Comparison of ENCODE assay signal across 11 mouse cellular contexts in genomic region chr1:183820555-183820954, GRCm38 (mm10).
A peak's percentile ranks its signal among the peaks of the same experiment; 100 is the strongest.
DNase-seq lines count a peak whose midpoint lies in the region.
"Had no signal": no experiment of that assay in that cellular context is flagged by ENCODE, and none has a peak within 500 bp of the region (broad histone marks: within the 10 kb centered on the region; RNA-seq: fewer than 3 reads in every experiment).

No protein-coding gene starts in this region.

- DNase-seq in cerebellum, postnatal 10 days = peak; percentile 28 to 31
- no peak for DNase-seq in cerebellum, adult 18-20 months
- DNase-seq in layer of hippocampus, postnatal 36 days = peak; percentile 2 to 3
- DNase-seq in layer of hippocampus, adult 9-10 months (ENCODE audit: low spot score) = no peak
- peak; percentile 43 for DNase-seq in NIH3T3 (ENCODE audit: low read depth)
- DNase-seq in frontal cortex, postnatal 14 days (ENCODE audit: low spot score in 2 of 2) = peak; percentile 6 to 17
- no peak for DNase-seq in gastrocnemius, postnatal 4 days (ENCODE audit: low spot score in 2 of 2)
- no peak for DNase-seq in gastrocnemius, postnatal 14 days
- DNase-seq: cerebellum, postnatal 36 days; gastrocnemius, postnatal 25 days; kidney, adult 8-10 months had no signal

- intact Hi-C loops in gastrocnemius, postnatal 14 days (cut with DNase I; ENCODE audit: low total_unique reads) = no loop called here

Comparison
In these comparisons a context has a peak if more than half of its experiments do, and no peak if none do; other contexts are left out.
1. DNase-seq: peak in cerebellum, postnatal 10 days (2 of 2), layer of hippocampus, postnatal 36 days (2 of 2), NIH3T3 (single experiment) and frontal cortex, postnatal 14 days (2 of 2); none in cerebellum, adult 18-20 months (0 of 2), layer of hippocampus, adult 9-10 months (single experiment), gastrocnemius, postnatal 4 days (0 of 2) and gastrocnemius, postnatal 14 days (single experiment).